Mouse (Mus musculus): ENCODE results near the gene Soga1. TPM values are rescaled to one million over a fixed set of nuclear protein-coding genes. Genes with fewer than 3 reads are reported as not detected.

Gene Soga1
- total RNA-seq, 2 experiments from 2014 or later = 31.4 to 36.3 TPM

DNA sequence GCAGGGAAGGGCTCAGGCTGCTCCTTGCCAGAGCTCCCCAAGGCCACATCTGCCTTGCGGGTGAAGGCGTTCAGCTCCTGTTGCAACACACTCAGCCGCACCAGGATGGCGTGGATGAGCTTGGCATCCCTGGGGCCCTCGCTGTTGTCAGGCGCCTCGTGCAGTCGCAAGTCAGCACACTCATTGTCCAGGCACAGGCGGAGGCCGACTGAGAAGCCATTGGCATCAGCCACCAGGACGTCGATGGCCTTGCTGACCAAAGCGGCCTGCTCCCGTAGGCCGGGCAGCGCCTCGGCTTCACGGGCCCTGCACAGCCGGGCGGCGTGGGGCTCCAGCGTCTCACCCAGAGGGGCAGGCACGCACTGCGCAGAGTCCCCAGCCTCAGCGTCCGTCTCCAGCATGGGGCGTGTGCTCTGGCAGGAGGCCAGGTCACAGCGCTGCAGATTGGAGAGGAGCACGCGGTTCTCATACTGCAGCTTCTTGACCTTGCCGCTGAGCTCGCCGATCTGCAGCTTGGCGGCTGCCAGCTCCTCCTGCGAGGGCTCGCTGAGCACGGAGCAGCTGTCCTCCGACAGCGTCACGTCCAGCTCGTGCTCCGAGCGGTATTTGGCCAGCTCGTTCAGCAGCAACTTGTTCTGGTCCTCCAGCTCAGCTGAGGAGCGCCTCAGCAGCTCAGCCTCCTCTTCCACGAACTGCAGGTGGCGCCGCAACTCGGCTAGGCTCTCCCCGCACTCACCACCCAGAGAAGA is 39.0 kb downstream of the Soga1 start:
- H3K4me3 ChIP-seq = no peak overlapping the region
- peak; percentile 61 for TF ChIP-seq CTCF (conservative IDR thresholded peaks at IDR 0.05)
- DNase-seq (ENCODE audit: low spot score in 2 of 2) = no peak
- peak overlapping the region; percentile 5; the same call in 1 of the 2 replicates for H3K27ac ChIP-seq

- no peak overlapping the region for H3K4me3 ChIP-seq
- no peak overlapping the region for H3K27ac ChIP-seq
- TF ChIP-seq CTCF (conservative IDR thresholded peaks at IDR 0.05) = no peak
- no peak for DNase-seq (ENCODE audit: low spot score in 2 of 2)
Observed at GRCm38 (mm10) chr2:157037303-157037702, 41.8 kb downstream of the Soga1 start.

DNA sequence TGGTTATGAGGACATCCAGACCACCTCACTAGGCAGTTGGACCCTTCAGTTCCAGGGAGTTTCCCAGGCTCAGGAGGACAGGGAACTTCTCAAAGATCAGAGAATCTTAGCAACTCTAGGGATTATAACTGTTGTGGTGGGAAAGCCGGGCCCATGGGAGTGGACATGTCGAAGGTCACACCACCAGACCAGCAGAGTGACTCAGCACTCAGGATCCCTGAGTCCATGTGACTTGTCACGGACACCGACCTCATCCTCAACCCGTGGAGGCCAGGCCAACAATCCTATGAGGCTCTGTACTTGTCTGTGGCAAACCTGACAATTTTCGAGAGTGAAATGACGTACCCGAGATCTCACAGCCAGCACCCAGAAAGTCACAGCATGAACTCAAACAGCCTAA is 42.7 kb downstream of the Soga1 start:
- DNase-seq (ENCODE audit: low spot score in 2 of 2) = no peak
- H3K27ac ChIP-seq = no peak overlapping the region
- no peak overlapping the region for H3K4me3 ChIP-seq
- TF ChIP-seq CTCF (conservative IDR thresholded peaks at IDR 0.05) = no peak

- Histone ChIP-seq H3K27ac (no peak overlapping the region), H3K4me3 (no peak overlapping the region)
- no peak for DNase-seq (ENCODE audit: low spot score in 2 of 2)
- no peak for TF ChIP-seq CTCF (conservative IDR thresholded peaks at IDR 0.05)
Observed at GRCm38 (mm10) chr2:157035371-157035770, 43.7 kb downstream of the Soga1 start.

DNA sequence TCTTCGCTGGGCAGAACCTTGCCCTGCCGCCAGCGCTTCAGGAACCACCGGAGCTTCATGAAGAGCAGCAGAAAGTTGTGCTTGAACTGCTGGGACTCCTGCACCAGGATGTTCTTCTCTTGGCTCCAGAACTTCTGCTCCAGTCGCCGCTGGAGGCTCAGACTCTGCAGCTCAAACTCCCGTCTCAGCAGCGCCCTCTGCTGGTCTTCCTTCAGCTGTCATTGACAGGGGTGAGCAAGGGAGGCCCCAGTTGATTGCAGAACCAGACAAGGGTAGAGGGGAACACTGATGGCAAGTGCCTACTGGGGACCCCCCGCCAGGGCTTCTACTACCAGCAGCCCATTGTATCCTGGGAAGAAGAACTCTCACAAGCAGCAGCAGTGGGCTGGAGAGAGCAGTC is 48.2 kb downstream of the Soga1 start:
- no peak overlapping the region for H3K27ac ChIP-seq
- no peak overlapping the region for H3K4me3 ChIP-seq

DNA sequence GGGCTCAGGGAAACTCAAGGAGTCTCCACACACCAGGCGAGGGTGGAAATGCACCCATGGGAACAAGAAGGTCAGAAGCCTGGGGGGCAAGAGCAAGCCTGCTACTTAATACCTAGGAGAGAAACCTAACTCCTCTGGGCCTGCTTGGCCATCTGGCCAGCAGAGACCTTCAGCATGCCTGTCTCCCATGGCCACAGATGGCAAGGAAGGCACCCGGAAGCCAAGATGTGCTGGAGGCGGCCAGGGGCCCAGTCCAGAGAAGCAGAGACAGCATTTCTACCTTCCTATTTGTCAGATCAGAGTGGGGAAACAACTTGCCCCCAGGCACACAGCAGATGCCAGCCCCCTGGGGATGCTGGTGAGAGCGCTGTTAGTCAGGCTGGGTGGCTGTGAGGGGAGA is 50.8 kb downstream of the Soga1 start:
- Histone ChIP-seq H3K27ac (peak overlapping the region; percentile 16; the same call in 1 of the 2 replicates), H3K4me3 (no peak overlapping the region)
- TF ChIP-seq CTCF (conservative IDR thresholded peaks at IDR 0.05) = no peak
- no peak for DNase-seq (ENCODE audit: low spot score in 2 of 2)

More for the DNA sequence above, 48.2 kb downstream of the Soga1 start:
- DNase-seq (ENCODE audit: low spot score in 2 of 2) = peak; percentile 85 to 92
- TF ChIP-seq CTCF (conservative IDR thresholded peaks at IDR 0.05) = peak; percentile 95

GRCm38 (mm10) chr2:157027106-157028008 is 51.7 kb downstream of the Soga1 start:
- no peak for TF ChIP-seq CTCF (conservative IDR thresholded peaks at IDR 0.05)
- peak; percentile 51 to 63 for DNase-seq (ENCODE audit: low spot score in 2 of 2)
- Histone ChIP-seq H3K4me3 (no peak overlapping the region), H3K27ac (peak overlapping the region; percentile 53; the same call in 1 of the 2 replicates)

DNA sequence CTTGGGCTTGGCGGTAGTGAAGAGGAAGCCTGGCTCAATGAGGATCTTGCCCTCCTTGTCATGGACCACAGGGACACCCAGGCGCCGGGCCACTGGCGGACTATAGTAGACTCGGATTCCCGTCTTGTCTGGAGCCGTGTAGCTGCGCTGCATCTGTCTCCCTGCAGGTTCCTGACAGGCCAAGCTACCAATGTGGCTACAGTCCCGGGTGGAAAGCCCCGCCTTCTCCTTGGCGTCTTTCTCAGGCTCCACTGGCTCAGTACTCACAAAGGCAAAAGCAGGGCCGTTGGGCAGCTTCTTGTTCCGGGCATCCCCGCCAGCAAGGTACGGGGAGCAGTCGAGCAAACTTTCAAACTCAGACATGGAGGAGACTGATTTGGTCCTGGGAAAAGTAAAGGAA is 57.9 kb downstream of the Soga1 start:
- H3K27ac ChIP-seq = no peak overlapping the region
- no peak overlapping the region for H3K4me3 ChIP-seq
- TF ChIP-seq CTCF (conservative IDR thresholded peaks at IDR 0.05) = no peak
- DNase-seq (ENCODE audit: low spot score in 2 of 2) = no peak

DNA sequence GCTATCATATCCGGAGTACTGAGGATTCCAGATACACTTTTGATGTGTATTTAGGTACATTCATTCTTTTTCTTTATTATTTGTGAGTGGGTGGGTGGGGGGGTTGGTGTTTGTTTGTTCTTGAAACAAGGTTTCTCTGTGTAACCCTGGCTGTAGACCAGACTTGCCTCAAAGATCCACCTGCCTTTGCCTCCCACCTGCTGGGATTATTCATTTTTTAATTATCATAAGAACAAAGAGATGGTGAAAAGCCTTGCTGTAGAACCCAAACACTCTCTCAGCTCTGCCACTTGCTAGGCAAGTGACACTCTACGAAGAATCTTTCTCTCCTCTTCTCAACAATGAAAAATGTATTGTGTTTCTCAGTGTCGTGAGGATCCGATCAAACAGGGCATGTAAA is 59.8 kb downstream of the Soga1 start:
- Histone ChIP-seq H3K27ac (no peak overlapping the region), H3K4me3 (no peak overlapping the region)
- TF ChIP-seq CTCF (conservative IDR thresholded peaks at IDR 0.05) = no peak
- no peak for DNase-seq (ENCODE audit: low spot score in 2 of 2)

DNA sequence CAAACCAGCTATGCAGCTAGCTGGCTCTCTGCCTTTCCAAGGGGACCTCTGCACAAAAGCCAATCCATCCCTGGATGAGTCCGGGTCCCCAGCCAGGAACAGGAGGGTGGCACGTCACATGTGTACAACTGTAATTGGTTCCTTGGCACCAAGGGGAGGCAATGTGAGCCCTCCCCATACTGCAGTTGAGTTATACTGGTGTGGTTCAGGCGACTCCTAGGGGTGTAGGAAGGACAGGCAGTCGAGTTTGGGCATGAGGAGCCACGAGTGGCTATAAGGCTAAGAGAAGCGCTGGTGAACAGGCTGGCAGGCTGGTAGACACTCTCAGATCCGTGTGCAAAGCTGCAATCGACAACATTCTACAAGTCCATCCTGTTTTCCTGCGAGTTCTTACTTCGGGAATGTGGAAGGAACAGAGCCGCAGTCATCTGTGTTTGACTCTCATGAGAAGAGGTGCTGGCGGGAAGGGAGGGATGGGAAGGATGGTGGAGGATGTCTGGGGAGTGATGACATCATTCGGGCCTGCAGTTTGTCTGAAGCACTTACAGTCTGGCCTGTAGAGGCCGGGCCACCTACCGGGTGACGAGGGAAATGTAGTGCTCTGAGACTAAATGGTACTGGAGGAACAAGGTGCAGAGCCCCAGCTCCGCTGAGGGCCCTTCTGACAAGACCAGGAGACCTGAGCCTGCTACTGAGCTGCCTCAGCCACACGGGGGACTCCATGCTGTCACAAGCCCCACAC is 62.4 kb downstream of the Soga1 start:
- no peak overlapping the region for H3K27ac ChIP-seq
- no peak for DNase-seq (ENCODE audit: low spot score in 2 of 2)
- peak; percentile 53 for TF ChIP-seq CTCF (conservative IDR thresholded peaks at IDR 0.05)
- no peak overlapping the region for H3K4me3 ChIP-seq

DNA sequence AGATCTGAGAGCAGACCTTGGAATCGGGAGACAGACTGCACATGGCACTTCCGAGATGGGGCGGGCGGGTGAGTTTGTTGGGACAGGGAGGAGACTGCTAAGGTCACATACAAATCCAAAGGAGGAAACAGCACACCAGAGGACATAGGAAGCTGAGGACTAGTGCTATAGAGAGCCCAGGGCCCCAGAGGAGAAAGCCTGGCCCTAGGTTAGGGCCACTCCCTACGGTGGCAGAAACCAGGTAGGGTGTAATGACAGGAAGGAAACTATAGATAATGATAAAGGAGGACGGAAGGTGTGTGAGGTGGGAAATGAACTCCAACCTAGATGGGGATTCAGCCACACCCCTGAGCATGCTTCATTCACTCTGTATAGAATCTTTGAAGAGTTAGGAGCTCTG is 66.7 kb downstream of the Soga1 start:
- no peak for DNase-seq (ENCODE audit: low spot score in 2 of 2)
- TF ChIP-seq CTCF (conservative IDR thresholded peaks at IDR 0.05) = no peak
- Histone ChIP-seq H3K27ac (no peak overlapping the region), H3K4me3 (no peak overlapping the region)

GRCm38 (mm10) chr2:157010634-157011310 is 68.3 kb downstream of the Soga1 start:
- no peak overlapping the region for H3K4me3 ChIP-seq
- no peak for TF ChIP-seq CTCF (conservative IDR thresholded peaks at IDR 0.05)
- peak overlapping the region; percentile 40; the same call in 1 of the 2 replicates for H3K27ac ChIP-seq

More at GRCm38 (mm10) chr2:157010634-157011310, 68.3 kb downstream of the Soga1 start:
- DNase-seq (ENCODE audit: low spot score in 2 of 2) = no peak
